Mouse (Mus musculus) layer of hippocampus, postnatal 36 days (tissue): ENCODE measurements around the gene Trafd1. TPM values are rescaled to one million over a fixed set of nuclear protein-coding genes. Genes with fewer than 3 reads are reported as not detected.
"Not testable (repeated sequence)": the region's sequence is repeated elsewhere in the genome, so short reads cannot be mapped to it uniquely, and the experiment has no call there.

Experiments
- DNase-seq, 2 experiments: peaks; one replicate each; pipeline ENCODE4 v3.0.0; 2022
- total RNA-seq, 2 experiments: library from RNA; stranded (reverse); gene quantifications; 2 replicates each; pipeline ENCODE4 v1.2.3; 2021

Gene Trafd1
- total RNA-seq, 2 experiments from 2014 or later = 75.3 to 78.4 TPM

DNA sequence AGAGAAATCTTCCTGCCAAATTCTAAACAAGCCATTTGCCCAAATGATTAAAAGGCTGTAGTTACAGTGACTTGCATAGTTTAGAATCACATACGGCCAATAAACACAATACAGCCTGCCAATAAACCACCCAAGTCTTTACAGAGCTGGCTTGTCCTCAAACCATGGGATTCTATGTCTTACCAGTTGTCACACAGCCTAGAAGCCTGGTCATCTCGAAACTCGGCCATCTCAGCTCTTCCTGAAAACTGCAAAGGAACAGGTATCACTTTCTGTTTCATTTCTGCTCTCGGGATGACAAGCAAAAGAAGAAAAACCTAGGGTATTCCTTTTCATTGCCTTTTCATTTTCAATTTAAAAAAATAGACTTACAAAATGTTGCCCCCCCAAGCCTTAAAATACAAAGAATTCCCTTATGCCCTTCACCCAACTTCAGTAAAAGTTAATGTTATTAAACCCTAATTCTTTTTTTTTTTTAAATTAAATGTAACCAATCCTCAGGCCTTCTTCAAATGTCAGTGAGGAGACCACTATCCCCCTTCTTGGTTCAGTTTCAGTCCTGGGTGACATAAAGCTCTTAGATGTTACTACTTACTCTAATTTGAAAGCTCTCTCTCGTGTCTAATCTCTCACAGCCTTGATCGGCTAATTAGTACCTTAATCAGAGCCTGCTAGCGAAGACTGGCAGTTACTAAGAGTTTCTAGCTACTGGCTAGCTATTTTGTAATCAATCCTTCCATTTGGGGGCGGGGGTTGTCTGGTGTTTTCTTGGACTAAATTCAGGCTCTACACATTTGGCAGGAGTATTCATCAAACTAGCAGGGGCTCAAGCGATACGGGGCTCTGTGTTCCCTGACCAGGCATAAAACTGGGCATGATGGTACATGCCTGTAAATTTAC, 1.3 kb downstream of the Trafd1 start:
- no peak for DNase-seq

DNA sequence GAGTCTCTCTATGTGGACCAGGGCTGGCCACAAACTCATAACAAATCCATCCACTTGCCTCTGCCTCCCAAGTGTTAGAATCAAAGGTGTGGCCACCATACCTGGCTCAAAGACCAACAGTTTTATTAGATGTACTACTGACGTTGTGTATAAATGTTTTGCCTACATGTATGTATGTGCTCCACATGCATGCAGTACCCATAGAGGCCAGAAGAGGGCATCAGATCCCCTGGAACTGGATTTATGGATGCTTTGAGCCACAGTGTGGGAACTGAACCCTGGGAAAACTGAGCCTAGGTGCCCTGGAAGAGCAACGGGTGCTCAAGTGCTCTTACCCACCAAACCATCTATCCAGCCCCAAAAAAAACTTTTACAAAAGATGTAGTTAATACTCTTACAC, 4.7 kb downstream of the Trafd1 start:
- no peak for DNase-seq

GRCm38 (mm10) chr5:121378678-121379256, 6.7 kb downstream of the Trafd1 start:
- DNase-seq = no peak

GRCm38 (mm10) chr5:121376972-121377371, 8.5 kb downstream of the Trafd1 start:
- DNase-seq = not testable (repeated sequence)

- no peak for DNase-seq
Observed at GRCm38 (mm10) chr5:121374790-121375189, 10.6 kb downstream of the Trafd1 start.

DNA sequence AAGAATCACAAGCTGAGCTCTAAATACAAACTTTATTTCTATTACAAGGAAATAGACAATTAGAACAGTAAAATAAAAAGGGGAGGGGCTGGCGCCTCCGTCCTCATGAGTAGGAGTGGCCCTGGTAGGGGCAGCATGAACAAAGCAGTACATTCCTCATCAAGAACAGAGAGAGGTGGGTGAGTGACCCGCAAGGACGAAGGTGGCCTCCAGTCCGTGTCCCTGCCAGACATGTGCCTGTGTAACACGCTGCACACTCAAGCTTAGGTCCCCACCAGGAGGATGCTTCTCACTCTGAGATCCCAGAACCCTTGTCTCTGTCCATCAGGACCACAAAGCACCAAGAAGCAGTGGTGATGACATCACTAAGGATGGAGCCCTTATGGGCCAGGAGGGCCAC, 13.7 kb downstream of the Trafd1 start:
- DNase-seq = no peak

GRCm38 (mm10) chr5:121367255-121367654, 18.2 kb downstream of the Trafd1 start:
- no peak for DNase-seq

DNA sequence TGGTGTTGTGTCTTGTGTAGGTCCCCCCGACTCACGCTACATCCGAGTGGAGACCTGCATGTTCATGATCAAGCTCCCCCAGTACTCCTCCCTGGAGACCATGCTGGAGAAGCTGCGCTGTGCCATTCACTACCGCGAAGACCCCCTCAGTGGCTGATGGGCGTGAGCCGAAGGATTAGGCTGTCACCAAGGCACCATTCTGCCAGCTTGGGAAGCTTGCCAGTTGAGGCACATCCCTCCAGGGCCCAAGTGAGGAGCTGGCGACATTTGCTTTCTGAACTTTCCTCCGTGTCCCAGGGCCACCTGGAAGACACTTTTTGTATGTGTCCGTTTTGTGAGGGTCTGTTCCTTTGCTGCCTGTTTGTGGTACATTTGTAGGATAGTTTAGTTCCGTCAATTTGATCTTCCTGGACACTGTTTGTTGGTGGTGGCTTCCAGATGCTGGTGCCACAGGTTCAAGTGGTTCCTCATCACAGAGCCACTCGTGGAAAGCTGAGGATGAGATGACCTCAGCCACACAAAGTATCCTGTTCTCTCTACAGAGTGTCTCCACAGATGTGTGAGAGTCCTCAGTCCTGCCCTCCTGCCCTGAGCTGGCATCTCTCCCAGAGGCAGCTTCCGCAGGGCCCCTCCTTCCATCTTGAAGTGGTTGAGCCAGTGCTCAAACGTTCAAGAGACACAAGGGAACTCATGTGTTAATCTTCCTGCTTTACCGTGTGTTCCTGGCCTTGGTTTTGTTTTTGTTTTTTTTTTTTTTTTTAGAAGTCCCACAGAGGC, 18.8 kb downstream of the Trafd1 start:
- no peak for DNase-seq

DNA sequence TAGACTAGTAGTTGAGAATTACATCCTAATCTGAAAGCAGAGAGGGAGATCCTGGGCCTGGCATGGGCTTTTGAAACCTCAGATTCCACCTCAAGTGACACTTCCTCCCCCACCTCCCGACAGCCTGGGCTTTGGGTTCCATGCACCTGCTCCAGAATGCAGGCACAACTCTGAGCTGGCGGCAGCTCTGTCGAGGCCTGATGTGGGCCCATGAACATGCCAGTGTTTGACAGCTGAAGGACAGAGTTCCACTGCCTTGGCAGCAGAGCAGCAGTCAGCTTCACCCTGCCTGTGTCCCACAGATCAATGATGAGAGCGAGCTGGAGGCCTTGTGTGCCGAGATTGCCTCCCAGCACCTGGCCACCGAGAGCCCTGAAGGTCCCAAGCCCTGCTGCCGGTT, 22.0 kb downstream of the Trafd1 start:
- no peak for DNase-seq

DNA sequence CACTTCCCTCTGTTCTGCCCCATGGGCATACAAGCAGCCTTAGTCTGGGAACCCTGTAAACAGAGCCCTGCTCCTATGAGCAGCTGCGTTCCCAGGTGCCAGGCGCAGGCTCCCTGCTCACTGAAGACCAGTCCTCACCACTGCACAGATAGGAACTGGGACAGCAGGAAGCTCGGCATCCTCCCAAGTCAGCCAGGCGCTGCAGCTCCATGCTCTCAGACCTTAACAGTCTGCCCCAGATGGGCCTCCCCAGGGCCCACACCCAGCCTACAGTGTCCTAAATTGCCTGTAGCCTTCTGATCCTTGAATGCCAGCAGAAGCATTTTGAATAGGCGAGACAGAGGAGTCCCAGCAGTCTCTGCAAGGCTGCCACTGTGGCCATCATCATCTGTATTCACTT, 23.7 kb downstream of the Trafd1 start:
- DNase-seq = no peak

DNA sequence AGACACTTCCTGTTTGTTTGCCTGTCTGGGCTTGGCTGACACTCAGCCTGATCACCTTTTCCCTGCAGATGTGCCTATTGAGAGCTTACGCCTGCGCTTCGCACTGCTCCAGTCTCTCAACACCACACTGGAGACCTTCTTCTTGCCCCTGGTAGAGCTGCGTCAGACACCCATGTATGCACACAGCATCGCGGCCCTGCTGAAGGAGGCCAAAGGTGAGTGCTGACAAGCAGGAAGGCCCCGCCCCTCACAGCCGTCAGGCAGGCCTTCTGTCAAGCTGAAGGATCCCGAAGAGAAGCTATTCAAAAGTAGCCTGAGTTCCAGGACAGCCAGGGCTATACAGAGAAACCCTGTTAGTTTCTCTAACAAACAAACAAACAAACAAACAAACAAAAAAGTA, 26.2 kb downstream of the Trafd1 start:
- no peak for DNase-seq

GRCm38 (mm10) chr5:121343997-121344396, 41.4 kb downstream of the Trafd1 start:
- DNase-seq = no peak

DNA sequence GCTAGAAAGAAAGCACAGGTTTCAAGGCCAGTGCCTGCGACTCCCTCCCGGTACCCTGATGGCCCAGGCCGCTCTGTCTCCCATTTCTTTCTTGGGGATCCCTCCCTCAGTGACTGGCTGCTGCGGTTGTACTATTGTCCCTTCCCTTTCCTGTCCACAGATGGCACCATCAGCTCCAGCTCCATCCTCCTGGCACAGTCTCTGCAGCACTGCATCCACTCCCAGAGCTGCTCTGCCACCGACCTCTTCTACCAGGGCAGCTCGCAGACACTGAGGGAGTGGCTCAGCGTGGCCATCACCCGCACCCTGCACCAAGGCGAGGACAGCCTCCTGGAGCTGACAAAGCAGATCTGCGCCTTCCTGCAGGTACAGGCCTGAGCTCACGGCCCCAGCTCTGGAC, 42.9 kb downstream of the Trafd1 start:
- no peak for DNase-seq

- no peak for DNase-seq
Observed at GRCm38 (mm10) chr5:121340965-121341473, 44.4 kb downstream of the Trafd1 start.

GRCm38 (mm10) chr5:121339507-121340230, 45.8 kb downstream of the Trafd1 start:
- DNase-seq = no peak

DNA sequence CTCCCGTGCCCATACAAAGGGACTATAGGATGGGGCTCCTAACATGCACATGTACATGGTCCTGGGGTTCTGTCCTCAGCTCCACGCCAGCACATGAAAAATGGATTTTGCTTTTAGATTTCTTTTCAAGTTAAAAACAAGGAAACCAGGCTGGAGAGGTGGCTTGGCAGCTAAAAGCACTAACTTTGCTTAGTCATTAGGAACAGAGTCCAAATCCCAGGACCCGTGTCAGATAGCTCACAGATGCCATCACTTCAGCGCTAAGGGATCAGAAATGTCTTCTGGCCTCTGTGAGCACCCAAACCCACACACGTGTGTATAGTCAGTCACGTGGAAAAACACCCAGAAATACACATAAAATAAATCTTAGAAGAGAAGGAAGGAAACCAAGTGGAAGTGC, 48.7 kb downstream of the Trafd1 start:
- no peak for DNase-seq

DNA sequence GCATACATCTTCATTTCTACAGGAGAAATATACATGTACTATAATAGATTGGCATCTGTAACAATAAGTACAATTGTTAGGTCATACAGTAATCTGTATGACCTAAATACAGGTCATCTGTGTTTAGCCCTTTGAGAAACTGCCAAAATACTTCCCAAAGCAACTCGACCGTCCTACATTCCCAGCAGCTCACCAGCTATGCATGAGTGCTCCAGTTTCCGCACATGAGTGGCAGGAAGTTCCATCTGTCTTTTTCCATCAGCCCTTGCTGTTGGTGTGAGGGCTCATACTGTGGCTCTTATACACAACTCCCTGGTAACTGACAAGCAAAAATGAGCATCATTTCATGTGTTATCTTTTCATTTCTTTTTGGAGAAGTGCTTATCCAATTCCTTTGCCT, 49.4 kb downstream of the Trafd1 start:
- no peak for DNase-seq

DNA sequence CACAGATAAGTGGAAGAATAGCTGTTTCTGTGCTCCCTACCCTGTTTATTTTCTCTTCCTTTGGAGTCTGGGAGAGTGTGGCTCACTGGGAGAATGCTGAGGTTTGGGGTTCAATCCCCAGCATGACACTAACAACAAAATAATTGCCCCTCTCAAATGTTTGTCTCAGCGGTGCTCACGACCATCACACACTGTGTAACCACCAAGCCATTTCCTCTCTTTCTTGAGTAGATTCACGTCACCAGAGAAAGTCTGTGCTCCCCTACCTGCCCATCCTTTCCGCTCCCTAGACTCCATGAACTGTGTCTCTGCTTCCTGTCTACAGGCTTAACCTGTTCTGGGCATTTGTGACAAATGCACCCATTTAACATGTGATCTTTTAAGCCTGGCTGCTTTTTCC, 50.0 kb downstream of the Trafd1 start:
- no peak for DNase-seq

DNA sequence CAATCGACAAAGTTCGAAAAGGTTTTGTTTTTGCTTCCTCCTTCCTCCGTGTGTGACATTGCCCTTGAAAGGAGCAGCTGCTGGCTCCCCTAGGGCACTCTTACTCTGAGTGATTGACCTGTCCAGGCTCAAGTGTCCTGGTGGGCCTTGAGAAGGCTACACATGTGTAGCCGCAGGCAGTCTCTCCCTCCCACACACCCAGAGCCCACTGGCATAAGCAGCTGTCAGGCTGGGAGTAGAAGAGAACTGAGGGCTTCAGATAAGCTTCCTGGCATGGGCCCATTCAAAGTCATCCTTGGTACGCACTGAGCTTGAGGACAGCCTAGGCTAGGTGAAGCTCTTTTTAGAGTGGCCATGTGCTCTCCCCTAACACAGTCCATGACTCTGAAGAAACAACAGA, 51.0 kb downstream of the Trafd1 start:
- no peak for DNase-seq

DNA sequence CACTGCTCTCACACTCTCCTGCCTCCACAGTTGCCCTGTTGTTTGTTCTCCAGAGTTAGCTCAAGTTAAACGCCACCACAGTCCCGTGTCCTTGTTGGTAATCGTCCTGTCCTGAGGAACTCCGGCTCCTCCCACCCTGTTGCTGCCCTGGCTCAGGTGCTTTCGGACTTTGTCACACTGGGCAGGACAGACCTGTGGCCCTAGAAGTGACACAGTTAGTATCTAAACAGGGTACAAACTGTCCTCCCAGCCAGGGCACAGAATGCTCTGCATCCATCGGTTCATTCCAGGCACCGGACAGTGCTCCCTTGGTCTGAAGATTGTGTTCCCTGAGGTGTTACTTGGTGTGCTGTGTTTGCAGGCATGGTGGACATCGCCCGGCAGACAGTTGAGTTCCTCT, 51.5 kb downstream of the Trafd1 start:
- DNase-seq = no peak

- DNase-seq = no peak
Observed at GRCm38 (mm10) chr5:121331731-121332130, 53.7 kb downstream of the Trafd1 start.

GRCm38 (mm10) chr5:121330154-121330816, 55.1 kb downstream of the Trafd1 start:
- DNase-seq = not testable (repeated sequence)
